Mouse (Mus musculus): ENCODE results near the gene Snd1.

GRCm38 (mm10) chr6:28429870-28430269, 45.1 kb upstream of the Snd1 start:
- TF ChIP-seq CTCF (IDR thresholded peaks at IDR 0.05) (no peak), EP300 (IDR thresholded peaks at IDR 0.05) (no peak)

Measured in lung, postnatal 0 days (tissue).